Mouse (Mus musculus) right cerebral cortex, postnatal 36 days (tissue): ENCODE measurements at regions not wholly inside any gene's neighbourhood (a gene's known extent, or its start where the extent isn't known, plus 50 kb on each side); places are given as distances from the start of the nearest gene placed in this dataset.

Experiments
- DNase-seq, 2 experiments: peaks; one replicate each; pipeline ENCODE4 v3.0.0; 2022; ENCODE audit warnings: low spot score in 2 of 2, mixed read lengths in 1 of 2

GRCm38 (mm10) chr1:143071781-143072382 lies 568.6 kb upstream of the B3galt2 start:
- no peak for DNase-seq

- no peak for DNase-seq
Measured at GRCm38 (mm10) chr1:143074999-143075398, 565.5 kb upstream of the B3galt2 start.

GRCm38 (mm10) chr1:143080441-143080840 lies 560.0 kb upstream of the B3galt2 start:
- DNase-seq = no peak

- DNase-seq = no peak
Measured at GRCm38 (mm10) chr1:143096904-143097303, 543.6 kb upstream of the B3galt2 start.

- no peak for DNase-seq
Measured at GRCm38 (mm10) chr1:143098307-143098706, 542.2 kb upstream of the B3galt2 start.

- no peak for DNase-seq
Measured at GRCm38 (mm10) chr1:143122185-143122584, 518.3 kb upstream of the B3galt2 start.

- DNase-seq = peak; percentile 1 to 27
Measured at GRCm38 (mm10) chr1:143130257-143130656, 510.2 kb upstream of the B3galt2 start.

- DNase-seq = no peak
Measured at GRCm38 (mm10) chr1:143132806-143133205, 507.7 kb upstream of the B3galt2 start.

GRCm38 (mm10) chr1:143145111-143145984 lies 495.1 kb upstream of the B3galt2 start:
- no peak for DNase-seq

GRCm38 (mm10) chr1:143171286-143171685 lies 469.2 kb upstream of the B3galt2 start:
- DNase-seq = no peak

GRCm38 (mm10) chr1:143173836-143174235 lies 466.6 kb upstream of the B3galt2 start:
- DNase-seq = no peak

GRCm38 (mm10) chr1:143192167-143192793 lies 448.2 kb upstream of the B3galt2 start:
- no peak for DNase-seq

- DNase-seq = peak; percentile 43 to 63
Measured at GRCm38 (mm10) chr1:143200213-143200889, 440.1 kb upstream of the B3galt2 start.

GRCm38 (mm10) chr1:143200971-143201370 lies 439.5 kb upstream of the B3galt2 start:
- no peak for DNase-seq

GRCm38 (mm10) chr1:143202182-143202581 lies 438.3 kb upstream of the B3galt2 start:
- no peak for DNase-seq

- DNase-seq = no peak
Measured at GRCm38 (mm10) chr1:143204070-143204469, 436.4 kb upstream of the B3galt2 start.

- DNase-seq = no peak
Measured at GRCm38 (mm10) chr1:143206995-143207394, 433.5 kb upstream of the B3galt2 start.

GRCm38 (mm10) chr1:143207399-143208065 lies 432.9 kb upstream of the B3galt2 start:
- no peak for DNase-seq

- no peak for DNase-seq
Measured at GRCm38 (mm10) chr1:143217401-143217800, 423.1 kb upstream of the B3galt2 start.

GRCm38 (mm10) chr1:143231969-143232368 lies 408.5 kb upstream of the B3galt2 start:
- no peak for DNase-seq

GRCm38 (mm10) chr1:143258470-143259215 lies 381.8 kb upstream of the B3galt2 start:
- DNase-seq = no peak
